Comparison of ENCODE assay signal across 29 mouse cellular contexts in the genomic region with DNA sequence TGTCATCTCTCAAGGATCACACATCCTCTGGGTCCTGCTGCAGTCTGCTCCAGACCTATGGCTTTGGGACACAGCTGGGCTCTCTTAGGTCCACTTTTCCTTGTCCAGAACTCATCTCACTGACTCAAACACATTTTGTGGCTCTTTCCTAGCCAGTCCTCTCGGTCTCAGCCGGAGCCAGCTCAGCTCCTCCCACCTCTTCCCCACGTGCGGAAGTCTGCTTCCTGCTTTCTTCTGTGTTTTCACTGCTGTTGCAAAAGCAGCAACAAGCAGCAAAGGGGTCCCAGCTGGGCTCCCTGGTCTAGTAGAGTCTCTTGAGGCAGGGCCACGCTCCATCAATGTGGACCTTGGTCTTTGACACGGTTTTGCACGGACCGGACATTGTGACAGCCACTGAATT. TPM values are rescaled to one million over a fixed set of nuclear protein-coding genes. Genes with fewer than 3 reads are reported as not detected.
"Had no signal": no experiment of that assay in that cellular context is flagged by ENCODE, and none has a peak within 500 bp of the region (broad histone marks: within the 10 kb centered on the region; RNA-seq: fewer than 3 reads in every experiment).

No protein-coding gene starts in this region.

- H3K9me3 ChIP-seq: kidney, embryonic 15.5 days; limb, embryonic 12.5 days; limb, embryonic 15.5 days; lung, embryonic 15.5 days; midbrain, embryonic 12.5 days; midbrain, embryonic 15.5 days; neural tube, embryonic 12.5 days; neural tube, embryonic 15.5 days had no signal

- H3K27ac ChIP-seq: kidney, embryonic 15.5 days; limb, embryonic 12.5 days; limb, embryonic 15.5 days; liver, embryonic 14.5 days; lung, embryonic 15.5 days; midbrain, embryonic 12.5 days; midbrain, embryonic 15.5 days; neural tube, embryonic 12.5 days; neural tube, embryonic 15.5 days; stomach, postnatal 0 days had no signal

- H3K36me3 ChIP-seq: kidney, embryonic 15.5 days; limb, embryonic 12.5 days; limb, embryonic 15.5 days; lung, embryonic 15.5 days; midbrain, embryonic 12.5 days; midbrain, embryonic 15.5 days; neural tube, embryonic 12.5 days; neural tube, embryonic 15.5 days had no signal

- ATAC-seq: liver, postnatal 0 days; midbrain, embryonic 15.5 days had no signal

- H3K4me1 ChIP-seq: kidney, embryonic 15.5 days; limb, embryonic 15.5 days; lung, embryonic 15.5 days; midbrain, embryonic 12.5 days; midbrain, embryonic 15.5 days; neural tube, embryonic 12.5 days had no signal

- DNase-seq: kidney, adult 2 months; kidney, postnatal 10 days; left cerebral cortex, postnatal 4 days; liver, postnatal 0 days; lung, postnatal 10 days; lung, postnatal 4 days; right cerebral cortex, adult 18-20 months; right cerebral cortex, postnatal 14 days; right cerebral cortex, postnatal 4 days; thymus, adult 2 months; thymus, postnatal 14 days had no signal

- H3K27me3 ChIP-seq: kidney, embryonic 15.5 days; limb, embryonic 15.5 days; lung, embryonic 15.5 days; midbrain, embryonic 15.5 days had no signal

- H3K4me3 ChIP-seq: kidney, embryonic 15.5 days; limb, embryonic 12.5 days; limb, embryonic 15.5 days; lung, embryonic 15.5 days; midbrain, embryonic 12.5 days; midbrain, embryonic 15.5 days; neural tube, embryonic 12.5 days; neural tube, embryonic 15.5 days had no signal

- H3K4me2 ChIP-seq: kidney, embryonic 15.5 days; limb, embryonic 12.5 days; limb, embryonic 15.5 days; liver, embryonic 11.5 days; lung, embryonic 15.5 days; midbrain, embryonic 12.5 days; midbrain, embryonic 15.5 days; neural tube, embryonic 12.5 days; neural tube, embryonic 15.5 days had no signal

- H3K9ac ChIP-seq: kidney, embryonic 15.5 days; limb, embryonic 12.5 days; limb, embryonic 15.5 days; liver, embryonic 14.5 days; liver, postnatal 0 days; lung, embryonic 15.5 days; midbrain, embryonic 12.5 days; midbrain, embryonic 15.5 days; neural tube, embryonic 12.5 days; neural tube, embryonic 15.5 days had no signal

RNA-seq across cellular contexts. Expression of a gene that starts 22.0 kb away (rescaled TPM):
- total RNA-seq: layer of hippocampus, adult 18-20 months; layer of hippocampus, postnatal 14 days; left cerebral cortex, adult 8-10 months; left cerebral cortex, postnatal 14 days; left cerebral cortex, postnatal 4 days; megakaryocyte, adult 5-6 weeks had no signal
- polyA plus RNA-seq: kidney, adult 2 months; kidney, embryonic 15.5 days; limb, embryonic 12.5 days; limb, embryonic 15.5 days; liver, embryonic 11.5 days; liver, embryonic 14.5 days; liver, postnatal 0 days; lung, embryonic 15.5 days; midbrain, embryonic 15.5 days; stomach, embryonic 14.5 days; stomach, postnatal 0 days; thymus, adult 2 months; urinary bladder, adult 2 months had no signal
